Mouse (Mus musculus) cortical plate, adult 2 months (tissue): ENCODE results near the gene Gm20379. TPM values are rescaled to one million over a fixed set of nuclear protein-coding genes. Genes with fewer than 3 reads are reported as not detected.

Experiments
- H3K27ac ChIP-seq: fragments of 200-500 bp; 2 replicates; pipeline ENCODE4 v1.5.1; 2012; ENCODE audit warnings: low read length, control low read depth, inconsistent platforms; ENCODE audit not compliant: insufficient read depth
- H3K4me1 ChIP-seq: fragments of 200-500 bp; 2 replicates; pipeline ENCODE4 v1.6.1; 2011; ENCODE audit warnings: low read length; ENCODE audit not compliant: control insufficient read depth, insufficient read depth
- H3K4me3 ChIP-seq: fragments of 200-500 bp; 2 replicates; pipeline ENCODE4 v1.5.1; 2011; ENCODE audit warnings: mild to moderate bottlenecking, low read length, control low read depth; ENCODE audit not compliant: insufficient read depth
- CTCF ChIP-seq: fragments of 200-500 bp; IDR thresholded peaks from 2 replicates; pipeline ENCODE4 v1.5.1; 2011; ENCODE audit warnings: mild to moderate bottlenecking, control low read depth, low read length; ENCODE audit not compliant: insufficient read depth; ENCODE audit errors: extremely low read depth
- POLR2A ChIP-seq: fragments of 200-500 bp; IDR thresholded peaks from 2 replicates; pipeline ENCODE4 v1.6.1; 2011; ENCODE audit warnings: mild to moderate bottlenecking, low read length, control low read depth; ENCODE audit not compliant: insufficient read depth; ENCODE audit errors: extremely low read depth
- polyA plus RNA-seq: library from polyadenylated mRNA; depleted of rRNA; stranded (reverse); fragments of >200 nt; gene quantifications from 2 replicates; pipeline ENCODE4 v1.2.3, GENCODE M21; 2012

Gene Gm20379
- polyA plus RNA-seq, 1 experiment = not detected

DNA sequence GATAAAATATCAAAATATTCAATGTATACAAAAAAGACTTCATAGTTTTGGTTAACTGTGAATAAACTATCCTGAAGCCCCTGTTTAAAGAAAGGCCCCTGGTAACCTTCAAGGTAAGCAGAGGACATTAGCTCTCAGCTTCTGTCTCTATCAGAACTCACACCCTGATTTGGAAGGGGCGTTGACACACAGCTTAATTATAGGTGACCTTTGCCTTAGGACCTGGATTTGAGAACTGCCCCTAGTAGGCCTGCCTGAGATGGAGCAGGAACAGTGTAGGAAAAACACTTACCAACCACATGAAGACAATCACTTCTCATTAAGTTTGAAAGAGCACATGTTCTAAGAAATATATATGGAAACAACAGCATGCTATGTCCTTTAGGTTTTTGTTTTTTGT is 6.3 kb upstream of the Gm20379 start:
- TF ChIP-seq CTCF (no peak), POLR2A (no peak)
- Histone ChIP-seq H3K27ac (no peak overlapping the region), H3K4me3 (no peak overlapping the region), H3K4me1 (no peaks in the 10 kb centered on the region)

- Histone ChIP-seq H3K4me1 (no peaks in the 10 kb centered on the region), H3K27ac (no peak overlapping the region), H3K4me3 (no peak overlapping the region)
- TF ChIP-seq POLR2A (no peak), CTCF (no peak)
These were observed 4.0 kb upstream of the Gm20379 start for GRCm38 (mm10) chr13:92301754-92302153.

DNA sequence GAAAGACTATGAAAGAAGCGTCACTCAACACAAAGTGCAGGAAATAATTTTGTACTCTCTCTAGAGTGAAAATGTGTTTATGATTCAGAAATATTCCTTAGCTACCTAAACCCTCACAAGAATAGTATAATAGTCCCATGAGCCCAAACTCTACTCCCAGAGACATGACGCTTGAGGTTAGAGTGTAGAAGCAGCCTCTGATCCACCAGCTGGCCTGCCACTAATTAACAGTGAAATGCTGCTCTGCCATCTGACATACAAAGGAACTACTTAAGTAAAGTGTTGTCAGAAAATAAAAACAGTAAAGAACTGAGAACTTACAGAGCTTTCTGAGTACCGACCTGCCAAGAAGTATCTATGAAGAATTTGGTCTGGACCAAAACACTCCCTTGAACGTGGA is 3.3 kb upstream of the Gm20379 start:
- H3K27ac ChIP-seq = no peak overlapping the region
- H3K4me1 ChIP-seq = no peaks in the 10 kb centered on the region
- TF ChIP-seq POLR2A = no peak
- no peak for TF ChIP-seq CTCF
- H3K4me3 ChIP-seq = no peak overlapping the region

- TF ChIP-seq CTCF (no peak), POLR2A (no peak)
- Histone ChIP-seq H3K27ac (no peak overlapping the region), H3K4me1 (no peaks in the 10 kb centered on the region), H3K4me3 (no peak overlapping the region)
These were observed 2.5 kb upstream of the Gm20379 start for GRCm38 (mm10) chr13:92303062-92303948.

DNA sequence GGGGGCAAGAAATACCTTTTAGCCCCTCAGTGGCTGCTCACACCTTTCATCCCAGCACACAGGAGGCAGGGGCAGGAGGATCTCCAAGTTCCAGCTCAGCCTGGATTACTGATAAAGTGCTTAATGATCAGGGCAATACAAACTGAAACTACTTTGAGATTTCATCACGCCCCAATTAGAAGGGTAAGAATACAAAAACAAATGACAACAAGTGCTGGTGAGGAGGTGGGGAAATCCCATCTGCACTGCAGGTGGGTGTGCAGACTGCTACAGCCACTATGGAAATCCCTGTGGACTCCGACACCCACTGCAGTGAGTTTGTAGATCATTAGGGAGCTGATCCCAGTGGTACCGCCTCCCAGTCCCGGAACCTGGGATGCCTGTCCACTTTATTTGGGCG is 1.5 kb upstream of the Gm20379 start:
- TF ChIP-seq POLR2A (no peak), CTCF (no peak)
- no peak overlapping the region for H3K4me3 ChIP-seq
- no peak overlapping the region for H3K27ac ChIP-seq
- H3K4me1 ChIP-seq = no peaks in the 10 kb centered on the region

DNA sequence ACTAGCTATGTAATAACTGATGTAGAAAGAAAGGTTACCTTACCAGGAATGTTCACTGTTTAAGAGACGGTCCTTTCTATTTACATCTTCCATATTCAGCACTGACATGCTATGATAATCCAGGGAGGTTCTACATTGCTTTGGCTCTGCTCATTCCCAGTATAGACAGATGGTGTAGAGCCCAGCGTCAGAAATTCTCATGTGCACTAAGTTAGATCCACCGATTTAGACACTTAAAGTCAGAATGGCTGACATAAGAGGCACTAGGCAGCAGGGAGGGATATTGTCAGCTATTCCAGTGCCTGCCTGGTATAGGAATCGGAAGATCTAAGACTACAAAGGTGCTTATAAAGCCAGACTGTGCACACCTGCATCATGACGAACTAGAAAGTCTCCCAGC is 8.8 kb downstream of the Gm20379 start:
- no peaks in the 10 kb centered on the region for H3K4me1 ChIP-seq
- no peak overlapping the region for H3K4me3 ChIP-seq
- TF ChIP-seq CTCF (no peak), POLR2A (no peak)
- no peak overlapping the region for H3K27ac ChIP-seq

GRCm38 (mm10) chr13:92320770-92321169 is 15.0 kb downstream of the Gm20379 start:
- Histone ChIP-seq H3K4me3 (no peak overlapping the region), H3K27ac (no peak overlapping the region), H3K4me1 (no peaks in the 10 kb centered on the region)
- no peak for TF ChIP-seq CTCF
- no peak for TF ChIP-seq POLR2A

- peaks cover 3% of the 10 kb centered on the region; the same call in 1 of the 2 replicates for H3K4me1 ChIP-seq
- no peak overlapping the region for H3K4me3 ChIP-seq
- TF ChIP-seq POLR2A (no peak), CTCF (no peak)
- H3K27ac ChIP-seq = no peak overlapping the region
These were observed 20.2 kb downstream of the Gm20379 start for GRCm38 (mm10) chr13:92326030-92326429.

- no peak for TF ChIP-seq POLR2A
- no peak for TF ChIP-seq CTCF
- peaks cover 3% of the 10 kb centered on the region; the same call in 1 of the 2 replicates for H3K4me1 ChIP-seq
- no peak overlapping the region for H3K27ac ChIP-seq
- H3K4me3 ChIP-seq = no peak overlapping the region
These were observed 22.2 kb downstream of the Gm20379 start for GRCm38 (mm10) chr13:92328000-92328399.

- H3K4me3 ChIP-seq = no peak overlapping the region
- TF ChIP-seq POLR2A = no peak
- TF ChIP-seq CTCF = no peak
- H3K27ac ChIP-seq = no peak overlapping the region
- H3K4me1 ChIP-seq = peaks cover 3% of the 10 kb centered on the region; the same call in 1 of the 2 replicates
These were observed 24.8 kb downstream of the Gm20379 start for GRCm38 (mm10) chr13:92330621-92331020.
